Mouse (Mus musculus) ES-Bruce4 (cell line): Measurements from ENCODE around the gene Pdap1.

Experiments used
- CTCF ChIP-seq: IDR thresholded peaks from one replicate; pipeline ENCODE4 v1.8.1; 2011; ENCODE audit warnings: low read depth, low read length
- EP300 ChIP-seq: IDR thresholded peaks from 2 replicates; pipeline ENCODE4 v1.6.1; 2011; ENCODE audit warnings: low read depth, low read length; ENCODE audit not compliant: insufficient read depth
- POLR2A ChIP-seq: IDR thresholded peaks from one replicate; pipeline ENCODE4 v1.8.1; 2011; ENCODE audit warnings: low read length; ENCODE audit not compliant: insufficient read depth

GRCm38 (mm10) chr5:145104328-145104727, 35.7 kb downstream of the Pdap1 start:
- no peak for TF ChIP-seq POLR2A
- TF ChIP-seq CTCF: no peak
- no peak for TF ChIP-seq EP300
